Mouse (Mus musculus): Measurements from ENCODE around the gene Auh.

Auh gene

DNA sequence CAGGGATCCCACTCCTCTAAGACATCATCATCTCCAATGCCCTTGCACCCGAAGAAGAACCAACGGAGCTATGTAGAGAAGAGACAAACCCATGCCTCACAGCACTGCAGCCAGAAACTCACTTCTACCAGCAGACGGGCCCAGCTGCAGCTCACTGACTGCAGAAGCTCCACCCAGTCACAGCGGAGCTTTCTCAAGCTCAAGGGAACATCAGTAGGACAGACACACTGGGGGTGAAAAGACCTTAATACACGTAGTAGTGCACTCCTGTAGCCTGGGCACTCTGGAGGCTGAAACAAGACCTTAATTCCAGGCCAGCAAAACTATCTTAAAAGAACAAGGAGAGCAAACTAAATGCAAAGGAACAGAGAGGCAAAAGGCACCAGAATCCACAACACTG lies 5.0 kb downstream of the Auh start:
- CTCF ChIA-PET: no interaction called here

DNA sequence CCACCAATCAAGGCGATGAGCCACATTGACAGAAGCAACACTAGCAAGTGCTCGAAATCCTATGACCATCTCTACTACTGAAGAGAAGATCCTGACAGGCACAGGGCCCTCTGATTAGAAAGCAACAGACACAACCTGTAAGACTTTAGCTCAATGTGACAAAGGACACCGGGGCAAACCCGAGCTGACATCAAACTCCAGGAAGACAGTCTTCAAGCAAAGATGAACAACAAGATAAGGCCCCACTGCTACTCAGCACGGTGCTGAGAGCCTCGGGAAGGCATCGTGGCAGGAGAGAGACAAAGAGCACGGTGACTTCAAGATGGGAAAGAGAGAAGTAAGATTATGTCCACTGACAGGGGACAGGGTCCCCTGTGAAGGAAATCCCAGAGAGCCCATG lies 7.5 kb downstream of the Auh start:
- CTCF ChIA-PET: no interaction called here

DNA sequence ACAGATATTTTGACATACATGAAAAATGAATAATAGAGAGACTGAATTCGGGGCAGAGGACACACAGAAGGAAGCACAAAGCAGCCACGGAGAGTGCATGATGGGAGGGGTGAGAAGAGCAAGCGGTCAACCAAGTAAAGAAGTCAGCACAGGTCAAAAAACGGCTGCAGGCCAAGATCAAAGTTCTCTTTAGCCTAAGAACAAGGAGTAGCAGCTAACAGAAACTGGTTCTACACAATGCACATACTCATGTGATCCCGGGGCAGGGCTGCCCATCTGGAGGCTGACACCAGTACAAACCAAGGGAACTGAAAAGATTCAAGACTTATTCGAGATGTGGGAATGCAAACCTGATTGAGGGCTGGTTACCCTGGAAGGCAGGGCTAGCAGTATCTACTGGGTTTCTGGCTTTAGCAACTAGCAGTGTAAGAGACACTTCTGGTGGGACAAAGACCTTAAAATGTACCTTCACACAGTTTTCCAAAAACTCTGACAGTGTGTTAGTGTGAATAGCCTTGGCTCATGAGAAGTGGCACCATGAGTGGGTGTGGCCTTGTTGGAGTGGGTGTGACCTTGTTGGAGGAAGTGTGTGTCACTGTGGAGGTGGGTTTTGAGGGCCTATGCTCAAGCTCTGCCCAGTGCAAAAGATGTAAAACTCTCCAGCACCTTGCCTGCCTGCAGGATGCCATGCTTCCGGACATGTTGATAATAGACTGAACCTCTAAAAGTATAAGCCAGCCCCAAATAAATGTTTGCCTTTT lies 8.2 kb downstream of the Auh start:
- CTCF ChIA-PET: no interaction called here

DNA sequence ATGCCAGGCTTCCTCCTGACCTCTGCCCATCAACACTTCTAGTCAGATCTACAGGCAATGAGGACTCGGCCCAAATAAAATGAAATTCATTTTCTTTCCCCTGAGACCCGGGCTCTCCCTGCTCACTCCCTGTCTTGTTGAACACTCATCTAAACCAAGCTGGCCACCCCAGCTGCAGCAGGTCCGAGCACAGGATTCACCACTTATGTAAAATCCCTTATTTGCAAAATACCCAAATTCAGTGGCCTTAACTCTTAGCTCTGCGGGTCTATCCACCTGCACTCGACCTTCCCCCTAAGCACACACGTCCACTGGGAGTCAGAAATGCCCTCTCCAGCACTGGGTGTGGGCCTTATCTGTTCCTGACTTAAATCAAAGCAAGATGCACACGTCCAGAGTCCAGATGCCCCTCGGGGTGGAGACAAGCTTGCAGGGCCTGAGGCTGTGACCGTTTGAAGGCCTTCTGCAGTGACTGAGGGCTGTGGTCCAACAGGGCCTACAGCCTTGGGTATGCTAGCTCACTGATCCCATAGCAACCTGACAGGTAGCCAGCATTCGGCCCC lies 9.6 kb downstream of the Auh start:
- CTCF ChIA-PET: interaction anchor here (0.9 kb wide), 1 partner anchor 24 kb away, joined by 7 read pairs; no protein-coding TSS in a partner anchor

DNA sequence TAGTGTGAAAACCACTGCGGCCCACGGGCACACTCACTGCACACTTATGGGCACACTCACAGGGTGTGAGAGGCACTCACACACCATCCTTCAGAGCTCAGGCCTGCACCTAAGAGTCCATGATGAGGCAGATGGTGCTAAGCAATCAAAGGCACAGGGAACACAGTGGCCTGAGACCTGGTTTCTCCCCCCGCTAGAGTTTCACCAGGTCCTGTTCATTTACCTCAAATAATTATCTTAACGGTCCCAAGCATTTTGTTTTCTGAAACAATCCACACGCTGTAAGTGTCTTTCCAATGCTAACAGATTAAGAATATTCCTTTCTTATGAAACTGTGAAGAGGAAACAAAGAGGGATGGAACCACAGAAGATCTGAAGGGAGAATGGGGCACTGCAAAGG lies 11.1 kb downstream of the Auh start:
- CTCF ChIA-PET: no interaction called here

DNA sequence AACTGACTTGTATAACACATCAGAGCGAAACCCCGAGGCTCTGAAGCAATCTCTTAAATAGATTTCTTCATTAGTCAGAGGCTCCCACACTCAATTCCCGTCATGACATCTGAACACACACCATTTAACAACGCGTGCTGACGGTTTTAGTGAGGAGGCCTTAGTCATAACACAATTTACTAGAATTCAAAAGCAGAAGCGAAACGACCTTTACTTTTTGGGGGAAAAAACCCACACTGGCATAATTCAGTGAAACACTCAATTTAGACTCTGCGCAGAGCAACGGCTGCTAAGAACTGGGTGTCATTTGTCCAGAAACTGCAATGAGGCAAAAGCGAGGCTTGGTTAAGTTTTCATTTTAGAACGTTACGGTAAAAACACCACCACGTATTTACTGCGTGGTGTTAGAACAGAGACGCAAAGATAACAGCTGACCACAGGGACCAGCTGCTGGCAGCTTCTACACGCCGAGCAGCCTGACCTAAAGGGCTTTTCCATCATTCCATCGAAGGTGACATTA lies 14.8 kb downstream of the Auh start:
- CTCF ChIA-PET: interaction anchor here (0.6 kb wide), 1 partner anchor 11 kb away, joined by 5 read pairs; no protein-coding TSS in a partner anchor

DNA sequence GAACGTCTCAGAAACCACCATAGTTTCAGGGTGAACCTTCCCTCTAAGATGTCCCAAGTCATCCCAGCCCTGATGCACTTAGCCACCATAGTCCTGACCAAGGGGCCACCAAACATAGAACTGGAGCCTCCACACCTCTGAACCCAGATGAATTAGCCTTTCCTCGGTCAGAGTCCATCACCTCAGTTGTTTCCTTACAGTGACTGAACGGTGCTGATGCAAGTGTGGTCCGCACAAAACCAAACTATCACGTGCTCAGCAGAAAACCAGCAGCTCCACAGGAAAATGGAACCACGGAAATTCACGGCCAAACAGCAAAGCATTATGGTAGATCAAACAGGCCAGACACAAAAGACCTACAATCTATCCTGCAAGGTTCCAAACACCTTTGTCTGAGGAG lies 15.6 kb downstream of the Auh start:
- CTCF ChIA-PET: no interaction called here

DNA sequence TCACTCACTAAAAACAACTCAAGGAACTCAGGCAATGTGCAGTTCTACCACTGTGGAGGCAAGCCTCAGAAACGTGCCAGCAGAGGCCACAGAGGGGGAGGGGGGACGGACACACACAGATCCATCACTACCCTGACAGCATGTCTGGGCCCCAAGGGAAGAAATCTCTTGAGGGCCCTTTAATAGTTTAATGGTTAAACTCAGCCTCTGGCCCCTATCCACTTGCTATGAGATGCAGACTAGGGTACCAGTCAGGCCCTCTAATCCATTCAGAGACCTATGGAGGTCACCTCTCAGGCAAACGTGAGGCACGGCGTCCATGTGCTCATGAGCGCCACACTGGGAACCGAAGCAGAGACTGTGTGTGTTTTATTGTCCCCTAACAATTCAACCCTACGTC lies 17.0 kb downstream of the Auh start:
- CTCF ChIA-PET: no interaction called here

DNA sequence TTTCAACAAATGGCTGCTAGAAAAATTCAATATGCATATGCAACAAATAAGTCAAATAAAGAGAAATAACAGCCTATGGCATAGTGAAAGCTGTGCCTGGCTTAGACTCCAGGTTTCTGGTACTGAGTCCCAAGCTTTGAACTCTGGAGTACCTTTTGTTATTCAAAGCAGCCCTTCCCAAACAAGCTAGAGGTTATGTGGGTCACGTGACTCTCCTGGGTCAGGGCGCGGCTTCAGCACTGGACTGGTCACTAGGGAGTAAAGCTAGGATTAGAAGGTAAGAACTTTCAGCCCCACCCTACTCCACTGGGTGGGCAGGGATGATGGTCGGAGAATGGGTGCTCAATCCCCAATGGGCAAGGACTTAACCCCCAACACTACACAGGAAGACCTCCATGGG lies 18.2 kb downstream of the Auh start:
- CTCF ChIA-PET: interaction anchor here (0.6 kb wide), 1 partner anchor 68 kb away, joined by 3 read pairs; no protein-coding TSS in a partner anchor

DNA sequence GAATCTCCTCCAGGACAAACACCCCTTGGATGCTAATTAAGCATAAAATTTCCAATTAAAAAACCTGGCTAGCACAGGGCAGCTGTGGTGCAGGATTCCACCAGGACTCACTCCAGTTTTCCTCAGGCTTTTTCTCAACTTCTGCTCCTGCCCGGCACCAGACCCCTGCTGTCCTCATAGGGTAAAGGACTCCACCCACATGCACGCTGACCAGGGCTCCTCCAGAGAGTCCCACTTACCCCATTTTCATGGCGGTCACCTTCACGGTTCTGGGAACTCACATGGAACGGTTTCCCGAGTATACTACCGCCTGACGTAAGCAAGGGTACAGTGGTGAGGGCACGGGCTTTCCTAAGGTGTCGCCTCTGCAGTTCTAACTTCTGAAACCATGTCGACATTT lies 23.2 kb downstream of the Auh start:
- CTCF ChIA-PET: no interaction called here

DNA sequence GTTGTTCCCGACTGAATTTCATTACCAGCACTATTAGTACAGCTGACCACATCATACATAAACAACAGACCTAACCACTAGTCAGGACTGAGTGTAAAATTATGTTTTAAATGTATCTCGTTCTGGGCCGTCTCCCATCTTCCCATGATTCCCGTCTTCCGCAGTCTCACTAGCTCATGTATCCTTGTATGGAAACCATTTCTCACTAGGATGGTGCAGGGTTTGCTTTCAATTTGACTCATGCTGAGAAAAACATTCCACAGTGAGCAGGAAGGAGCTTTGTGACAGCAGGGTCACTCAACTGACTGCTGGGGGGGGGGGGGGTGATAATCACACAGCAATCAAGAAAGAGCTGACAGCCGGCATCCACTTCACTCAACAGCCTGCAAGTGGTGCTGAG lies 25.3 kb downstream of the Auh start:
- CTCF ChIA-PET: no interaction called here

DNA sequence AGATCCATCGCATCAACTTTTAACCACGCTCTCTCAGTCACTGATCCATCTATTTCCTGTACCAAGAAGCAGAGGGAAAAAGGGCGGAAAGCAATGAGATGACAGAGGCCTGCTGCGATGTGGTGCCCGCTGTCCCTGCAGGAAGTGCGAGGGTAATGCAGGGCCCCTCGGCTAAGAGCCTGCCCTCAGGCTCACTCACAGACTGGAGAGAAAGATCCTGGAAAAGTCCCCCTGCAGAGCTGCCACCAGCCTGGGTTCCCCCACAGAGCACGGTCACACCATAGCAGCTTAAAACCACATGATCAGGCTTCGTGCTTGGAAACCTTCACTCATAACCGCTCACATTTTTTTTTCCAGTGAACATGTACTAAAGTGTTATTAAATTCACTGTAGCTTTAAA lies 25.7 kb downstream of the Auh start:
- CTCF ChIA-PET: no interaction called here

DNA sequence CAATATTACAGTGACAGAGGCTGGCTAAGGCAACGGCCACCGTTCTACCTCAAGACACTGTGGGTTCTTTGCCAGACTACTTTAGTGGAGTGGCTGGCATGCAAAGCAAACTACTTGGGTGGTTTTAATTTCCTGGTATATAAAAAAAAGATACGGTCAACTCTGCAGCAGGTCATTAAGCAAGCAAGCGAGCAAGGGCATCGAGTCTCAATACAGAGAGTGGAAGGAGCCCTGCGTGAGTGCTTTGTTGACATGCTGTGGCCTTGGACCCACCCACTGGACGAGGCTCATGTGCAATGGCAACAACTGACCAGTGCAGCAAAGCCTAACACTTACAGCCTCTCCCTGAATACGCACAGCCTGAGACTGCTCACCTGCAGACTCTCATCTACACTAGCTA lies 27.0 kb downstream of the Auh start:
- CTCF ChIA-PET: no interaction called here

DNA sequence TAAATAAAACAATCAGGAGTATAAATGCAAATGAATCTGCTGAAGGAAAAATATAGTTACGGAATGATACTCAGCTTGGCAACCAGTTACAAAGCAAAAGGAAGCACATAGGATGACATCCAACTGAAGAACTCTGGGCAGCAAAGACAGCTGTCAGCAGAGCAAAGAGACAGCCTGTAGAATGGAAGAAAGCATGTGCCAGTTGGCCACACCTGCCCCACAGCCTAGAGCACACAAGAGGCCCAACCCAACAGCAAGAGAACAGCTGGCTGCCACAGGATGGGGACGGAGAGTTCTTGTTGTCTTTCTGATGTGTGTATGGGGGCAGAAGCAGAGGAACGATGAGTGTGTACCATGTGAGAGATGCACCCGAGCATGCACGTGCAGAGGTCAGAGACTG lies 29.8 kb downstream of the Auh start:
- CTCF ChIA-PET: interaction anchor here (0.6 kb wide), 1 partner anchor 128 kb away, joined by 3 read pairs; no protein-coding TSS in a partner anchor

DNA sequence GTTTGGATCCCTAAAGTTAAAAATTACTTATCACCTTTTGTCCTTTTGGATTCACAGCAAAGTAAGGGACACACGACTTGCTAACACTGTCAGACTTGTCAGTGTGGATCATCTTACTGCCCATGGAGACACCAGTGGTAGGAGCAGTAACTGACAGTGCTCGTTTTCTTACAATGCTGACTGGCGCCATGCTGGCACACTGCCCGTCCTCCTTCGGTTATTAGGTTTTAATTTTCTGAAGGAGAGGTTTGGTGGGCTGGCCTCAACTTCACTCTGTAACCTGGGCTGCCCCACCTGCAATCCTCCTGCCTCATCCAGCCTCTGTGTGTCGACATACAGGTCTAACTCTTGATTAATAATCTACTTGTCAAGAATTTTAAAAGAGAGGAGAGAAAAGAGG lies 31.7 kb downstream of the Auh start:
- CTCF ChIA-PET: no interaction called here

DNA sequence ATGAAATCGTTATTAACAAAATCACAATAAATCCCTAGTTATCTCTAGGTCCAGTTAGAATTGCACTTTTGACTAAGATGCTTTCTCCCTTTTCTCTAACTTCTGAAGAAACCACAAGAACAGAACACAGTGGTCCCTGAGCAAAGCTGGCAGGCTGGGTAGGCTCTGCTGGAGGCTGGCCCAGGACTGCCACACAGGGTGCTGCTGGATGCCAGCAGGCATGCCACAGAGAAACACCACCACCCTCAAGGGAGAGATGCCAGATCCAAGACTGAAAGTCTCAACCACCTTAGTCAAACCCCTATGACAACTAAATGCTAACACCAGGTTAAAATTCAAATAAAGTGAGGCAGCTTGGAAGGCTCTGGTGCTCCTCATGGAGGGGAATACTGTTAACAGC lies 36.7 kb downstream of the Auh start:
- CTCF ChIA-PET: no interaction called here

DNA sequence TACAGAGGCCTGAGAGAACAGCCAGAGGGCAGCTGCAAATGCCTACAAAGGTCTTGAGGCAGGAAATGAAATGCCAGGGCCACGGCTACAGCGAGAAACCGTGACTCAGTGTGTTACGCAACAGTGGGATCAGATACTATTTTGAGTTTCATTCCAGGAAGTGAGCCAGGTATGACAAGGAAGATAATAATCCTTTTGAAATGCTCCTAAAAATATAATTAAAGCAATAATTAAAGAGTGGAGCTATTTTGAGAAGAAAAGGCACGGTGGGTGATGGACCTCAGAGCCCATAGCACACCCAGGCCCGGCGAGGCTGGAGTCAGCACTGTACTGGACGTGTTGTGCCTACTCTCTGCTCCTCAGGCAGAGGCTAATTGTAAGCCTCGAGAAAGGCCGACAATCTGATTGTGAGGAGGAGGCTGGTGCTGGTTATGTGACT lies 37.4 kb downstream of the Auh start:
- CTCF ChIA-PET: no interaction called here

DNA sequence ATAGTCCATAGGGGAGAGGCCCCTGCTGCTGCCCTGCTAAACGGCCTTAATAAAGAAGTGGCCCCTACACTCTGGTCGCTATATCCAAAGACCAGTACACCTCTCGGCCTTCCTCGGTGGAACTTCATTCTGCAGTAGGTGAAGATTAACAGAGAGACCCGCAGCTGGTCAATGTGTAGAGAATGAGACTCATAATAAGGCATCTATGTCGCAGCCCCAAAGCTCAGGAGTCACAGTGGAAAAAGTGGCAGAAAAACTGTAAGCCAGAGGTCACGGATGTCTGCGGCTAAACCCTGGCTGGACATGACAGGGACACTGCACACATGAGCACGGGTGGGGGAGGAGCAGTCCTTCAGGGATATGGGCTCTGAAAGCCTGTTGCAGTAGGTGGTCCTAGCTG lies 39.2 kb downstream of the Auh start:
- CTCF ChIA-PET: no interaction called here

DNA sequence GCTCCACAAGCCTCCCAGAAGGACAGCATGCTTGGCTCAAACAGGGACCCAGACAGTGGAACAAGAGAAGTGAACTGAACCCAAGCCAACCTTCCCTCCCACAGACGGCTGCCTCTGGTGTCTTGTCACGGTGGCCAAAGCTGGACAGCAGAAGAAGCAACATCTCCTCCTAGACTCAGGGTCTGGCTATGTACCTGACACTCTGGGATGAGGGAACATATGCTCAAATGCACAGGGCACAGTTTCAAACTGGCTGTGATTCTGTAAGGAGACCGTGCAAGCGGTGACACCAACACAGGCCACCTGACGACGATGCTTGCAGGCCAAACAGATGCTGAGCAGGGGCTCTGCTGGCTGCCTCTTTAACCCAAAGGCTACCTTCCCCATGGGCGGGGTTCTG lies 42.7 kb downstream of the Auh start:
- CTCF ChIA-PET: no interaction called here

DNA sequence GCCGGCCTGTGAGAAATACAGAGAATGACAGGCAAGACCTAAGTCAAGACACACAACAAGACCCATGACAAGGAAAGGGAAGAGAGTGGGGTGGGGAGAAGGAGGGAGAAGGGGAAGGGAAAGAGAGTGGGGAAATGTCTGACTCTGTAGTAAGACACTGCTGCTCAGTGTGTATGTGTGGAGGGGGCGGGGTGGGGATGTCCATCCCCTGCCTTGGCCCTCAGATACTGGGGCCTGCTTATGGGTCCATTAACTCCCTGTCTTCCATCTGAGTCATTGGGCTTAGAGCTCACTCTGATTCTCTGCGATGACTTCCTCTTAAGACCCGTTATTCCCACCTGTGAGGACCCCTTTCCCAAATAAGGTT lies 45.5 kb downstream of the Auh start:
- CTCF ChIA-PET: interaction anchor here (0.6 kb wide), 1 partner anchor 224 kb away, joined by 4 read pairs; no protein-coding TSS in a partner anchor

DNA sequence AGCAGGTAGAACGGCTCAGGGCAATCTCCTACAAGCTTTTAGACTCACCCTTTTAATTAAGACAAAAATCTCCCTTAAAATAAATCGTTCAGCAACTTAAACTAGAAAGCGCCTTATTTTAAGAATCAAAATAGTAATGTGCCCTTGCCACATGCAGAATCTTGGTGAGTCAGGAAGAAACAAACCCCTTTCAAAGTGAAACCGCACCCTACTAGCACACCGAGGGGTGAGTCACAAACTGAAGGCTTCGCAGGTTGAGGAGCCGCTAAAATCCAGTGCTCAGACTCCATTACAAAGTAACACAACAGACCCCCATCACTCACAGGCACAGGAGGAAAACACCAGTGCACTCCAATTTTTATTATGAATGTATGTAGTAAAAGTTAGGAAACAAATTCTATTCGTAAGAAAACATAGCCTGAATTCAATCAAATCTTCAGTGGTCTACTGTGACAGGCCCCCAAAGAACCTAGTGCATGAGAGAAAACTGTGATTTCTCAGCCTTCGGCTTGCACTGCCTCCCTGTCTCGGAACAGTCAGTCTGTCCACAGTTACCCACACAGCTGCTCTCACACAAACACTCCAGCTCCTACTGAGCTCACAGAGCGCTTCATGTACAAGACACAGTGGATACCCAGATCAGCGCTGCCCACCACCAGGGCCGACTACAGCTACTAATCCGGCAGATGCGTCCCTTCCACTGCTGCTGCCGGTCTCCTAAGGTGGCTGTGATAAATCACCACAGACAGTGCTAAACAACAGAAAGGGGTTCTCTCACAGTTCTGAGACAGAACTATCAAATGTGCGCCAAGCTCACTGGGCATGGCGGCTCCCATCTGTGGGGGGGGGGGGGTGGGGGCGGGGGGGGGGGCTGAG lies 46.2 kb downstream of the Auh start:
- CTCF ChIA-PET: interaction anchor here (0.6 kb wide), 1 partner anchor 224 kb away, joined by 4 read pairs; no protein-coding TSS in a partner anchor

DNA sequence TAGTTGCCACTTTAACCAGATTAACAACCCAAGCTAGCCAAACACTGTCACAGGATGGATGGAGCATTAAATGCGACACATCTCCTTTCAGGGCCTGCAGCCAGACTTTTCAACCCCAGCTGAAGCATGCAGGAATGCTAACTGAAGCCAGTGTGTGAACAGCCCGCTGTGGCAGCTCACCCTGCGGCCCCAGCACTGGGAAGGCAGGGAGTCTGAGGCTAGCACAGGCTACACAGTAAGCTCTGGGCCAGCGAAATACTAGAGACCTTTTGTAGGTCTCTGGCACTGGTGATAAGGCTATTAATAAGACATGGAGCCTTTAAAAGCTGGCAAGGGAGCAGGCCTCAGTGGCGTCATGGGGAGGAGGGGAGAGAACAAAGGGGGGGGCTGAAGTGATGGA lies 49.1 kb downstream of the Auh start:
- CTCF ChIA-PET: no interaction called here

All from spleen, embryonic (tissue).